ENCODE assay signal across 16 mouse cellular contexts in the genomic region with DNA sequence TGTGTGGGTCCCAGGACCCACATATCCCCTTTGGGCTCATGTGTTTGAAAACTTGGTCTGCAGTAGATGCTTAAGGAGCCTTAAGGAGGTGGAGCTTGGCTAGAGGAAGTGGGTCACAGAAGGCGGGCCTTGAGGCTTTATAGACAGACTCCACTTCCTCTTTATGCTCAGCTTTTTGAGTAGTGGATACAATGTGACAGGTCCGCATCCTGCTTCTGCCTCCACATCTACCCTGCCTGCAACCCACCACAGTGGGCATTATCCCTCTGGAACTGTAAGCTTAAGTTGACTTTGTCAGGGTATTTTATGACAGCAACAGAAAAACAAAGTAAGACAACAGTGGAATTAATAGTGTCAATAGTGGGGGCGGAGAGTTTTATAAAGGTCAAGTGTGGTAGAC. TPM values are rescaled to one million over a fixed set of nuclear protein-coding genes. Genes with fewer than 3 reads are reported as not detected.
DNase-seq lines count a peak whose midpoint lies in the region; ATAC-seq and TF ChIP-seq lines count a peak whose summit lies in the region.
"Had no signal": no experiment of that assay in that cellular context is flagged by ENCODE, and none has a peak within 500 bp of the region (broad histone marks: within the 10 kb centered on the region; RNA-seq: fewer than 3 reads in every experiment).

No protein-coding gene starts in this region.

- H3K9me3 ChIP-seq in liver, embryonic 13.5 days (replicated peaks): no peaks in the 10 kb centered on the region
- H3K9me3 ChIP-seq in liver, embryonic 11.5 days (ENCODE audit: control insufficient read depth, low read length): no peaks in the 10 kb centered on the region
- no peaks in the 10 kb centered on the region for H3K9me3 ChIP-seq in G1E (replicated peaks)
- H3K9me3 ChIP-seq: forebrain, embryonic 13.5 days had no signal

- no peak for DNase-seq in liver, embryonic 13.5 days
- DNase-seq in liver, embryonic 11.5 days (ENCODE audit: low spot score): no peak
- peak; percentile 87 for DNase-seq in G1E (ENCODE audit: low spot score)
- DNase-seq in thymus, postnatal 10 days (ENCODE audit: low spot score in 2 of 2): peak; percentile 32 to 43
- no peak for DNase-seq in heart, postnatal 4 days
- DNase-seq in kidney, adult 11 months: no peak
- DNase-seq in layer of hippocampus, postnatal 36 days: no peak
- DNase-seq: cerebellum, adult 18-20 months had no signal

- 0 out of 2 replicates have a peak overlapping the region, but pooled peaks have one; percentile 9 for H3K4me2 ChIP-seq in liver, embryonic 13.5 days
- H3K4me2 ChIP-seq in liver, embryonic 11.5 days: no peak overlapping the region
- H3K4me2 ChIP-seq: forebrain, embryonic 13.5 days had no signal

- H3K27ac ChIP-seq in liver, embryonic 13.5 days: no peak overlapping the region
- no peak overlapping the region for H3K27ac ChIP-seq in liver, embryonic 11.5 days (ENCODE audit: low read depth, low read length)
- H3K27ac ChIP-seq: forebrain, embryonic 13.5 days; stomach, postnatal 0 days had no signal

- TF ChIP-seq CTCF in G1E (IDR thresholded peaks at IDR 0.05; ENCODE audit: low read depth, low read length): no peak

- ATAC-seq in liver, embryonic 13.5 days (ENCODE audit: low read depth): no peak
- no peak for ATAC-seq in liver, embryonic 11.5 days (replicated peaks; ENCODE audit: low FRiP score)
- ATAC-seq in G1E (ENCODE audit: extremely low read depth, insufficient number of reproducible peaks, low FRiP score, poor library complexity, severe bottlenecking): peak; percentile 76
- peak; percentile 92 for ATAC-seq in inflammation-experienced regulatory T-cells, adult 6 months
- ATAC-seq: forebrain, embryonic 13.5 days; intestine, embryonic 16.5 days had no signal

- no peaks in the 10 kb centered on the region for H3K36me3 ChIP-seq in liver, embryonic 13.5 days
- no peaks in the 10 kb centered on the region for H3K36me3 ChIP-seq in liver, embryonic 11.5 days (ENCODE audit: control insufficient read depth, insufficient read depth, low read length)
- H3K36me3 ChIP-seq in G1E (replicated peaks): peaks cover 3% of the 10 kb centered on the region

- no peaks in the 10 kb centered on the region for H3K27me3 ChIP-seq in liver, embryonic 13.5 days
- H3K27me3 ChIP-seq in liver, embryonic 11.5 days (replicated peaks; ENCODE audit: control insufficient read depth, insufficient read depth, low read length): no peaks in the 10 kb centered on the region
- peaks cover 6% of the 10 kb centered on the region for H3K27me3 ChIP-seq in G1E (ENCODE audit: insufficient read depth, low read length)
- H3K27me3 ChIP-seq: forebrain, embryonic 13.5 days had no signal

- no peak overlapping the region for H3K4me3 ChIP-seq in liver, embryonic 13.5 days (replicated peaks)
- H3K4me3 ChIP-seq in liver, embryonic 11.5 days (ENCODE audit: low read depth, low read length): no peak overlapping the region
- H3K4me3 ChIP-seq in G1E (ENCODE audit: low read depth, low read length): peak overlapping the region; percentile 63
- H3K4me3 ChIP-seq: forebrain, embryonic 13.5 days had no signal

- peaks cover 6% of the 10 kb centered on the region for H3K4me1 ChIP-seq in liver, embryonic 13.5 days (replicated peaks)
- H3K4me1 ChIP-seq in liver, embryonic 11.5 days (replicated peaks; ENCODE audit: control insufficient read depth, insufficient read depth, low read length): peaks cover 4% of the 10 kb centered on the region
- H3K4me1 ChIP-seq in G1E (ENCODE audit: insufficient read depth, low read depth, low read length): peaks cover 35% of the 10 kb centered on the region

- H3K9ac ChIP-seq in liver, embryonic 13.5 days: no peak overlapping the region
- no peak overlapping the region for H3K9ac ChIP-seq in liver, embryonic 11.5 days (ENCODE audit: low read depth, low read length)
- H3K9ac ChIP-seq: forebrain, embryonic 13.5 days had no signal

- 54% methylated on average over 3 of the region's 3 CpGs for WGBS in liver, embryonic 13.5 days (ENCODE audit: insufficient replicate concordance)
- 79% methylated on average over 3 of the region's 3 CpGs for WGBS in liver, embryonic 11.5 days

RNA-seq across cellular contexts. Expression of a gene that starts 4.0 kb away (rescaled TPM):
- polyA plus RNA-seq in liver, embryonic 13.5 days (2015; fragmentation: Nextera tagmentation; extraction: Ambion mirVana): 68.7 and 70.5 TPM in 2 replicates
- 112 and 124 TPM in 2 replicates for polyA plus RNA-seq in liver, embryonic 11.5 days (2014; fragmentation: Nextera tagmentation; extraction: Ambion mirVana)
- total RNA-seq in G1E (2014; fragmentation: Nextera tagmentation): 14.0 and 17.5 TPM in 2 replicates
- 29.3 and 34.7 TPM in 2 replicates for total RNA-seq in G1E (2017)
- polyA plus RNA-seq in G1E (2012): 50.3 and 52.7 TPM in 2 replicates
- 10 to 100 TPM; 48.7 to 56.0 (median 50.0) TPM for polyA plus RNA-seq in inflammation-experienced regulatory T-cells, adult 6 months (2017; shearing (Covaris generic))
- total RNA-seq in heart, postnatal 4 days (2021): 10 to 100 TPM; 12.2 to 15.2 TPM
- total RNA-seq in layer of hippocampus, postnatal 36 days (2021): 10 to 100 TPM; 18.4 to 19.9 TPM

RNA-seq across cellular contexts. Expression of a gene that starts 4.5 kb away (rescaled TPM):
- not detected in 2 replicates for polyA plus RNA-seq in liver, embryonic 13.5 days (2015; fragmentation: Nextera tagmentation; extraction: Ambion mirVana)
- not detected in 2 replicates for polyA plus RNA-seq in liver, embryonic 11.5 days (2014; fragmentation: Nextera tagmentation; extraction: Ambion mirVana)
- total RNA-seq in G1E (2014; fragmentation: Nextera tagmentation): not detected in 2 replicates
- total RNA-seq in G1E (2017): not detected in 2 replicates
- not detected in 2 replicates for polyA plus RNA-seq in G1E (2012)
- polyA plus RNA-seq in inflammation-experienced regulatory T-cells, adult 6 months (2017; shearing (Covaris generic)): not detected
- not detected for total RNA-seq in heart, postnatal 4 days (2021)
- not detected for total RNA-seq in layer of hippocampus, postnatal 36 days (2021)
- total RNA-seq: adrenal gland, adult 18-20 months; gastrocnemius, postnatal 4 days; heart, postnatal 10 days had no signal
- polyA plus RNA-seq: embryonic facial prominence, embryonic 11.5 days; forebrain, embryonic 13.5 days; intestine, embryonic 16.5 days; stomach, postnatal 0 days had no signal

RNA-seq across cellular contexts. Expression of a gene that starts 11.0 kb away (rescaled TPM):
- polyA plus RNA-seq in liver, embryonic 13.5 days (2015; fragmentation: Nextera tagmentation; extraction: Ambion mirVana): 0.68 and 0.89 TPM in 2 replicates
- 2.3 and 2.7 TPM in 2 replicates for polyA plus RNA-seq in liver, embryonic 11.5 days (2014; fragmentation: Nextera tagmentation; extraction: Ambion mirVana)
- total RNA-seq in G1E (2014; fragmentation: Nextera tagmentation): 2.4 and 3.4 TPM in 2 replicates
- total RNA-seq in G1E (2017): 1.0 and 1.3 TPM in 2 replicates
- 4.2 and 5.7 TPM in 2 replicates for polyA plus RNA-seq in G1E (2012)
- polyA plus RNA-seq in inflammation-experienced regulatory T-cells, adult 6 months (2017; shearing (Covaris generic)): under 1 TPM in 1 of 3 experiments, not detected in 2; 0.12 TPM
- under 1 TPM; 0.07 to 0.14 TPM for total RNA-seq in heart, postnatal 4 days (2021)
- total RNA-seq in layer of hippocampus, postnatal 36 days (2021): 1 to 10 TPM in 1 of 2 experiments, under 1 TPM in 1; 0.18 to 1.0 TPM

RNA-seq across cellular contexts. Expression of a gene that starts 39.4 kb away (rescaled TPM):
- 41.6 and 44.9 TPM in 2 replicates for polyA plus RNA-seq in liver, embryonic 13.5 days (2015; fragmentation: Nextera tagmentation; extraction: Ambion mirVana)
- 30.4 and 35.1 TPM in 2 replicates for polyA plus RNA-seq in liver, embryonic 11.5 days (2014; fragmentation: Nextera tagmentation; extraction: Ambion mirVana)
- 6.6 and 14.6 TPM in 2 replicates for total RNA-seq in G1E (2014; fragmentation: Nextera tagmentation)
- 24.9 and 30.9 TPM in 2 replicates for total RNA-seq in G1E (2017)
- polyA plus RNA-seq in G1E (2012): 34.5 and 39.6 TPM in 2 replicates
- polyA plus RNA-seq in inflammation-experienced regulatory T-cells, adult 6 months (2017; shearing (Covaris generic)): 10 to 100 TPM; 10.7 to 12.5 (median 11.0) TPM
- 10 to 100 TPM; 28.1 to 29.1 TPM for total RNA-seq in heart, postnatal 4 days (2021)
- total RNA-seq in layer of hippocampus, postnatal 36 days (2021): 1 to 10 TPM; 7.3 to 8.2 TPM

RNA-seq across cellular contexts. Expression of a gene that starts 55.3 kb away (rescaled TPM):
- 12.7 and 13.8 TPM in 2 replicates for polyA plus RNA-seq in liver, embryonic 13.5 days (2015; fragmentation: Nextera tagmentation; extraction: Ambion mirVana)
- 34.9 TPM in 2 replicates for polyA plus RNA-seq in liver, embryonic 11.5 days (2014; fragmentation: Nextera tagmentation; extraction: Ambion mirVana)
- total RNA-seq in G1E (2014; fragmentation: Nextera tagmentation) (67.6 and 84.0 TPM in 2 replicates), G1E (2017) (22.1 and 25.2 TPM in 2 replicates)
- 108 and 115 TPM in 2 replicates for polyA plus RNA-seq in G1E (2012)
- 10 to 100 TPM; 12.9 to 21.0 (median 16.1) TPM for polyA plus RNA-seq in inflammation-experienced regulatory T-cells, adult 6 months (2017; shearing (Covaris generic))
- 10 to 100 TPM; 50.6 to 54.8 TPM for total RNA-seq in heart, postnatal 4 days (2021)
- total RNA-seq in layer of hippocampus, postnatal 36 days (2021): 10 to 100 TPM; 86.4 to 91.9 TPM

Comparison
In these comparisons a context has a peak if more than half of its experiments do, and no peak if none do; other contexts are left out.
1. ATAC-seq: peak in G1E (single experiment) and inflammation-experienced regulatory T-cells, adult 6 months (single experiment); none in liver, embryonic 13.5 days (single experiment) and liver, embryonic 11.5 days (single experiment).
2. DNase-seq: peak in G1E (single experiment) and thymus, postnatal 10 days (2 of 2); none in liver, embryonic 13.5 days (single experiment), liver, embryonic 11.5 days (single experiment), heart, postnatal 4 days (single experiment), kidney, adult 11 months (single experiment) and layer of hippocampus, postnatal 36 days (0 of 2).